Mouse (Mus musculus): ENCODE measurements at regions not wholly inside any gene's neighbourhood (a gene's known extent, or its start where the extent isn't known, plus 50 kb on each side); places are given as distances from the start of the nearest gene placed in this dataset.

DNA sequence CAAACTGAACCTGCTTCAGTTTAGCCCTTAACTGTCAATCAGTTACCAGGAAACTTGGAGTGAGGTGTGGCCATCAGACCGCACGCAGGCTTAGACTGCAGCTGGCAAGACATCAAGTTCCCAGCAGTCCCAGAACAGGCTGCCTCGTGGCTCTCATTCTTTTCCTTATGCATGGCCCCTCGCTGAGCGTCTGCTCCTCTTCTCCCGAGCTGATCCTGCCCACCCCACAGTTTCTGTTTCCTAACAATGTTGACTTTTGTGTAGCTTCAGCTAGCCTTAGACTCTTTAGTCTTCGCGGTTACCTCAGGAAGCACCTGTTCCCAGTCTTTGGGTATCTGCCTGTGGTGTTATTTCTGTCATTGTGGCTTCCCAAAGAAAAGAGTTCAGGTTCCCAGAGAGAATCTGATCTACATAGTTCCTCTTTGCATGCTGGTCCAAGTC, 66.1 kb upstream of the Atp1a1 start:
- no peak for TF ChIP-seq POLR2A (IDR thresholded peaks at IDR 0.05; ENCODE audit: control insufficient read depth, extremely low read depth, insufficient read depth, low read length, poor library complexity)
- TF ChIP-seq CTCF (IDR thresholded peaks at IDR 0.05; ENCODE audit: borderline replicate concordance, control insufficient read depth, extremely low read depth, insufficient read depth, low read length, poor library complexity) = no peak

Measured in thymus, adult 2 months (tissue).